Mouse (Mus musculus) erythroblast, embryonic 14.5 days (primary cell): ENCODE measurements around the gene Stmn1.

Experiments used
- GATA1 ChIP-seq: IDR thresholded peaks from 2 replicates; pipeline ENCODE4 v1.6.1; 2012; ENCODE audit warnings: low read length, inconsistent platforms, mixed read lengths
- TAL1 ChIP-seq: IDR thresholded peaks from 3 replicates; pipeline ENCODE4 v1.6.1; 2012; ENCODE audit warnings: low read length, inconsistent platforms, mixed read lengths

DNA sequence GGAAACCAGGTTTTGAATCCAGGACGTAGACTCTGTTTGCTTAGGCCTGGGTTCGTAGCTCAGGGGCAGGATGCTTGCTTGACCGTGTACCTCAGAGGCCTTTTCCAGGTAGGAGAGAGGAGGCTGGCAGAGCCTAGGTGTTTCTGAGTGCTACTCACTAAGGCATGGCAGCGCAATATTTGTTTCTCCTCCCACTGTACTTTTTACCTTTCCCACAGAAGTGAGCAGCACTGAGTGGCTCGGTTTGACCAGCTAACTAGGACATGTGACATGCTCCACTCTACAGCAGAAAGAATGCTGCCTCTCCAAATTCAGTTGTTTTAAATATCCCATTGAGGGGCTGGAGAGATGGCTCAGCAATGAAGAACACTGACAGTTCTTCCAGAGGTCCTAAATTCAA lies 20.1 kb downstream of the Stmn1 start:
- no peak for TF ChIP-seq GATA1
- TF ChIP-seq TAL1, result no peak
